Mouse (Mus musculus): ENCODE results near the gene Gm49510. TPM values are rescaled to one million over a fixed set of nuclear protein-coding genes. Genes with fewer than 3 reads are reported as not detected.
A peak's percentile ranks its signal among the peaks of the same experiment; 100 is the strongest.

Gene Gm49510
- total and polyA plus RNA-seq, 3 experiments, result 0.12 to 0.25 TPM; not detected in 1

DNA sequence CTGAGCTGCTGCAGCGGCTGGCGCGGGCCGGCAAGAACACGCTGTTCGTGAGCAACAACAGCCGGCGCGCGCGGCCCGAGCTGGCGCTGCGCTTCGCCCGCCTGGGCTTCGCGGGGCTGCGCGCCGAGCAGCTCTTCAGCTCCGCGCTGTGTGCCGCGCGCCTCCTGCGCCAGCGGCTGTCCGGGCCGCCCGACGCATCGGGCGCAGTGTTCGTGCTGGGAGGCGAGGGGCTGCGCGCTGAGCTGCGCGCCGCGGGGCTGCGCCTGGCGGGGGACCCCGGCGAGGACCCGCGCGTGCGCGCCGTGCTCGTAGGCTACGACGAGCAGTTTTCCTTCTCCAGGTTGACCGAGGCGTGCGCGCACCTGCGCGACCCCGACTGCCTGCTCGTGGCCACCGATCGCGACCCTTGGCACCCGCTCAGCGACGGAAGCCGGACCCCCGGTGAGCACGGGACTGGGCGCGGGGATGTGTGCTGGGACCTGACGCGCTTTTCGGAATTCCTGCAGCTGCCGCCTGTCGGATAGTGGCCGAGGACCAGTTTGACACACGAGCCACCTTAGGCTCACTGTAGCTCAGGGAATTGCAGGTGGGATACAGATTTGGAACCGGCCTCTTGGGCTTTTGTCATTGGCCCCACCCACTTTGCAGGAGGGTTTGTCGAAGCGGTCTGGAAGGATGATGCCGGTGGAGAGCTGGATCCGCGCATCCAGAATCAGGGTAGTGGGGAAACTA is 14.8 kb downstream of the Gm49510 start:
- Histone ChIP-seq H3K27ac (ENCODE audit: insufficient read depth, low read depth) (no peak overlapping the region), H3K9me3 (replicated peaks; ENCODE audit: low read length) (peaks cover 8% of the 10 kb centered on the region), H3K36me3 (replicated peaks in 1 of 2; ENCODE audit: control insufficient read depth in 1 of 2, insufficient read depth in 1 of 2, low read length in 1 of 2) (peaks cover 35 to 88% of the 10 kb centered on the region in 2 experiments), H3K4me2 (ENCODE audit: insufficient read depth, low read depth, poor library complexity, severe bottlenecking) (peak overlapping the region; percentile 67), H3K27me3 (replicated peaks) (no peaks in the 10 kb centered on the region), H3K4me1 (ENCODE audit: control insufficient read depth in 1 of 2, insufficient read depth in 2 of 2) (peaks cover 7 to 15% of the 10 kb centered on the region in 2 experiments; a peak in 3 of 4 replicates), H3K9ac (ENCODE audit: insufficient read depth, low read depth) (peak overlapping the region; percentile 11; the same call in 1 of the 2 replicates), H3K4me3 (replicated peaks in 1 of 3; ENCODE audit: low read depth in 2 of 3, low read length in 2 of 3, poor library complexity in 1 of 3) (peak overlapping the region; percentile 3 to 75 (median 41)), H3K79me2 (replicated peaks; ENCODE audit: control insufficient read depth, extremely low read depth, insufficient read depth, poor library complexity, severe bottlenecking) (no peaks in the 10 kb centered on the region)
- 0 out of 2 replicates have a peak, but pooled peaks have one; percentile 14 for TF ChIP-seq BHLHE40 (IDR thresholded peaks at IDR 0.05; ENCODE audit: low read depth, low read length)
- TF ChIP-seq CTCF (conservative IDR thresholded peaks at IDR 0.05 in 1 of 2, IDR thresholded peaks at IDR 0.05 in 1 of 2; ENCODE audit: low read depth in 2 of 2, low read length in 2 of 2), result no peak
- TF ChIP-seq ZC3H11A (IDR thresholded peaks at IDR 0.05; ENCODE audit: low read depth, low read length), result no peak
- TF ChIP-seq NRF1 (IDR thresholded peaks at IDR 0.05; ENCODE audit: low read depth, low read length), result peak; percentile 71
- no peak for DNase-seq (ENCODE audit: extremely low read depth)
- dilution Hi-C loops (cut with MboI; ENCODE audit: extremely low pct_ligation_motif_present, extremely low pct_unique_long_range_greater_than_20kb, low sequenced_read_pairs), result no loop called here
- in situ Hi-C loops (cut with MboI; ENCODE audit: low pct_ligation_motif_present, low pct_unique_long_range_greater_than_20kb, low sequenced_read_pairs), result loop anchor here (25.0 kb wide), 1 partner anchor 423 kb away; the partner anchor contains the start of genes Maff and Pla2g6

DNA sequence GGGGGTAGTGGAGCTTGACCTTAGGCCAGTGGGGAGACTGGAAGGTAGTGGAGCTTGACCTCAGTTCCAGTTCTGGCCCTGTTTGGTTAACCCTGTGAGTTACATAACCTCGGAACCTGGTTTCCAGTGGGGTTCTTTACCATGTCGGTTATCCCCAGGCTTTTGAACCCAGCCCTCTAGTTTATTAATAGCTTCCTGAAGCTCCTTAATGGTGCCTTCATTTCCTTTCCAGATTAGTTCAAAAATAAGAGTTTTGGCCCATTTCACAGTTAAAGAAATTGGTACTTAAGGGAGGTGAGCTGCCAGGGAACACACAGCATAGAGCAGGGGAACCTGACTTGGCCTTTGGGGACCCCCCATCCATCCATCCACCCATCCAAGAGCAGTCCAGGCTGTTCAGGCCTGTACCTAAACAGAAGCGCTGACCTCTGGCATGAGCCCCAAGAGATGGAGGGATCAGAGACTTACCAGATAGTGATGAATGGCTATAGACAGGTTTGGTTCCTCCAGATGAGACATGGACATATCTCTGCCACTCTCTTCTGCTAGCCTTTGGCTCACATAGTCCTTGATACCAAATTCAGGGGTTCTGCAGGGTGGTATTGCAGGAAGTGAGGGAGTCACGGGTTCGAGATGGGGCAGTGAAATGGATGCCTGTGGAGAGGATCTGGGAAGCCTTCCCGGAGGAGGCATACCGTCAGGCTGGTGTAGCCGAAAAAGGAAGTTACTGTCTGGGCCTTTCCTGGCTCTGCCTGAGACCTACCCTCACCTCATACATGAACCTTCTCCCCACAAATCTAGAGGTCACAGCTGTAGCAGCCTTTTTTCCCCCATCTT is 15.6 kb downstream of the Gm49510 start:
- H3K9ac ChIP-seq (ENCODE audit: insufficient read depth, low read depth), result no peak overlapping the region
- dilution Hi-C loops (cut with MboI; ENCODE audit: extremely low pct_ligation_motif_present, extremely low pct_unique_long_range_greater_than_20kb, low sequenced_read_pairs) (no loop called here), in situ Hi-C loops (cut with MboI; ENCODE audit: low pct_ligation_motif_present, low pct_unique_long_range_greater_than_20kb, low sequenced_read_pairs) (loop anchor here (25.0 kb wide), 1 partner anchor 422 kb away; the partner anchor contains the start of genes Maff and Pla2g6)
- peaks cover 7 to 23% of the 10 kb centered on the region in 2 experiments; a peak in 3 of 4 replicates for H3K4me1 ChIP-seq (ENCODE audit: control insufficient read depth in 1 of 2, insufficient read depth in 2 of 2)
- no peaks in the 10 kb centered on the region for H3K27me3 ChIP-seq (replicated peaks)
- no peak overlapping the region for H3K27ac ChIP-seq (ENCODE audit: insufficient read depth, low read depth)
- H3K36me3 ChIP-seq (replicated peaks in 1 of 2; ENCODE audit: control insufficient read depth in 1 of 2, insufficient read depth in 1 of 2, low read length in 1 of 2), result peaks cover 28 to 82% of the 10 kb centered on the region in 2 experiments
- no peak for DNase-seq (ENCODE audit: extremely low read depth)
- peak overlapping the region; percentile 67; the same call in 1 of the 2 replicates for H3K4me2 ChIP-seq (ENCODE audit: insufficient read depth, low read depth, poor library complexity, severe bottlenecking)
- no peaks in the 10 kb centered on the region for H3K79me2 ChIP-seq (replicated peaks; ENCODE audit: control insufficient read depth, extremely low read depth, insufficient read depth, poor library complexity, severe bottlenecking)
- peak overlapping the region in 2 of 3 experiments; percentile 41 to 75 for H3K4me3 ChIP-seq (replicated peaks in 1 of 3; ENCODE audit: low read depth in 2 of 3, low read length in 2 of 3, poor library complexity in 1 of 3)
- TF ChIP-seq POLR2AphosphoS2 (IDR thresholded peaks at IDR 0.05; ENCODE audit: low read depth, low read length), result no peak
- TF ChIP-seq CHD1 (IDR thresholded peaks at IDR 0.05; ENCODE audit: low read depth, low read length), result no peak
- TF ChIP-seq NELFE (IDR thresholded peaks at IDR 0.05; ENCODE audit: low read depth, low read length), result no peak
- TF ChIP-seq BHLHE40 (IDR thresholded peaks at IDR 0.05; ENCODE audit: low read depth, low read length), result no peak
- no peak for TF ChIP-seq NRF1 (IDR thresholded peaks at IDR 0.05; ENCODE audit: low read depth, low read length)
- H3K9me3 ChIP-seq (replicated peaks; ENCODE audit: low read length), result peaks cover 8% of the 10 kb centered on the region

DNA sequence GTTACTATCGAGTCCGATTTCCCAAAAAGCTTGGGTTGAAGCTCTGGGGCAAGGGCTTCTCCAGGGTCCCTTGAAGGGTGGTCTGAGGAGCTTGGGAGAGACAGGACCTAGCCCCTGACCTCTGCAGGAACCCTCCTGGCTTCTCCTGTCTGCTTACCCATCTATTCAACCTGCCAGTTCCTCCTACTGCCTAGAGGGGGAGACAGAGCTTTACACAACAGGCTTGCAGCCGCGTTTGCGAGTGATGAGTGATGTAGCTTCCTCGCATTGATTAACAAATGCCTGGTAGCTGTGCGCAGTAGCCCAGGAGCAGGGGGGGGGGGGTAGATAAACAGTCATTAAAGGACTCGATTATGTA is 16.2 kb downstream of the Gm49510 start:
- dilution Hi-C loops (cut with MboI; ENCODE audit: extremely low pct_ligation_motif_present, extremely low pct_unique_long_range_greater_than_20kb, low sequenced_read_pairs), result no loop called here
- H3K4me1 ChIP-seq (ENCODE audit: control insufficient read depth in 1 of 2, insufficient read depth in 2 of 2), result peaks cover 10 to 29% of the 10 kb centered on the region in 2 experiments
- no peak overlapping the region for H3K9ac ChIP-seq (ENCODE audit: insufficient read depth, low read depth)
- peaks cover 8% of the 10 kb centered on the region for H3K9me3 ChIP-seq (replicated peaks; ENCODE audit: low read length)
- peaks cover 22 to 76% of the 10 kb centered on the region in 2 experiments for H3K36me3 ChIP-seq (replicated peaks in 1 of 2; ENCODE audit: control insufficient read depth in 1 of 2, insufficient read depth in 1 of 2, low read length in 1 of 2)
- no peaks in the 10 kb centered on the region for H3K79me2 ChIP-seq (replicated peaks; ENCODE audit: control insufficient read depth, extremely low read depth, insufficient read depth, poor library complexity, severe bottlenecking)
- no peak overlapping the region for H3K4me3 ChIP-seq (replicated peaks in 1 of 3; ENCODE audit: low read depth in 2 of 3, low read length in 2 of 3, poor library complexity in 1 of 3)
- in situ Hi-C loops (cut with MboI; ENCODE audit: low pct_ligation_motif_present, low pct_unique_long_range_greater_than_20kb, low sequenced_read_pairs), result loop anchor here (25.0 kb wide), 1 partner anchor 422 kb away; the partner anchor contains the start of genes Maff and Pla2g6
- no peak overlapping the region for H3K4me2 ChIP-seq (ENCODE audit: insufficient read depth, low read depth, poor library complexity, severe bottlenecking)
- no peak overlapping the region for H3K27ac ChIP-seq (ENCODE audit: insufficient read depth, low read depth)
- no peaks in the 10 kb centered on the region for H3K27me3 ChIP-seq (replicated peaks)
- DNase-seq (ENCODE audit: extremely low read depth), result peak; percentile 82
- TF ChIP-seq MAX (IDR thresholded peaks at IDR 0.05; ENCODE audit: low read length) (no peak), CHD1 (IDR thresholded peaks at IDR 0.05; ENCODE audit: low read depth, low read length) (no peak), ZMIZ1 (IDR thresholded peaks at IDR 0.05; ENCODE audit: low read depth, low read length) (no peak), UBTF (IDR thresholded peaks at IDR 0.05; ENCODE audit: low read depth, low read length) (no peak), PAX5 (IDR thresholded peaks at IDR 0.05; ENCODE audit: low read length) (no peak), MXI1 (IDR thresholded peaks at IDR 0.05; ENCODE audit: low read depth, low read length) (no peak; the same call in 1 of the 2 replicates), TCF12 (IDR thresholded peaks at IDR 0.05; ENCODE audit: low read depth, low read length) (0 out of 2 replicates have a peak, but pooled peaks have one; percentile 34), ZC3H11A (IDR thresholded peaks at IDR 0.05; ENCODE audit: low read depth, low read length) (peak; percentile 67), MAFK (IDR thresholded peaks at IDR 0.05; ENCODE audit: insufficient replicate concordance, low read length) (no peak), ZKSCAN1 (IDR thresholded peaks at IDR 0.05; ENCODE audit: borderline replicate concordance, low read depth, low read length) (no peak), BHLHE40 (IDR thresholded peaks at IDR 0.05; ENCODE audit: low read depth, low read length) (no peak), CTCF (conservative IDR thresholded peaks at IDR 0.05 in 1 of 2, IDR thresholded peaks at IDR 0.05 in 1 of 2; ENCODE audit: low read depth in 2 of 2, low read length in 2 of 2) (peak; percentile 77 to 98), USF2 (conservative IDR thresholded peaks at IDR 0.05; ENCODE audit: low read depth, low read length) (no peak), NRF1 (IDR thresholded peaks at IDR 0.05; ENCODE audit: low read depth, low read length) (peak; percentile 63; the same call in 1 of the 2 replicates), JUND (conservative IDR thresholded peaks at IDR 0.05; ENCODE audit: low read depth, low read length) (no peak), HCFC1 (IDR thresholded peaks at IDR 0.05; ENCODE audit: low read depth, low read length) (no peak), POLR2A (IDR thresholded peaks at IDR 0.05; ENCODE audit: low read depth, low read length) (no peak), ETS1 (conservative IDR thresholded peaks at IDR 0.05; ENCODE audit: low read depth, low read length) (no peak), NELFE (IDR thresholded peaks at IDR 0.05; ENCODE audit: low read depth, low read length) (peak; percentile 13; the same call in 1 of the 2 replicates)
